Mouse (Mus musculus): ENCODE measurements around the gene Oasl2. TPM values are rescaled to one million over a fixed set of nuclear protein-coding genes. Genes with fewer than 3 reads are reported as not detected.

Oasl2 gene
- polyA plus RNA-seq, 1 experiment from 2014 or later: 2.0 TPM

DNA sequence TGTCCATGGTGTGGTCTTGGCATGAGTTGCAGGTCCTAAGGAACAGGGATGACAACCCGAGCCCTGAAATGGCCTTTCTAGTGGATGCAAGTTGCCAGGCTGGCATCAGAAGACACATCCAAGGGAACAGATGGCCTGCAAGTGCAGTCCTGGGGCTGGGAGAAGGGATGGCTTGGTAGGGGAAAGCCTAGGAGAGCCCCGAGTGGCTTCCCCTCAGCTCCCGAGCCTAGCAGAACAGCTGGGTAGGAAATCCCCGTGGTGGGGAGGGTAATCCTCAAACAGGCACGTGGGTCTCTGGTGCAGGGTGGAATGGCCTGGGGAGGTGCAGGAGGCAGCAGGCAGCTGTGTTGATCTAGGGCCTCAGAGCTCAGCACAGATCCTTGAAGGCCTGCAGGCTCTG lies 52.6 kb downstream of the Oasl2 start:
- Histone ChIP-seq H3K27ac (no peak overlapping the region), H3K36me3 (peaks cover 56% of the 10 kb centered on the region), H3K4me1 (peaks cover 17% of the 10 kb centered on the region), H3K4me3 (no peak overlapping the region), H3K9me3 (replicated peaks) (no peaks in the 10 kb centered on the region), H3K27me3 (ENCODE audit: low read depth, poor library complexity, severe bottlenecking) (no peaks in the 10 kb centered on the region)
- WGBS: 77% methylated on average over 5 of the region's 5 CpGs
- no peak for DNase-seq (ENCODE audit: low spot score)

DNA sequence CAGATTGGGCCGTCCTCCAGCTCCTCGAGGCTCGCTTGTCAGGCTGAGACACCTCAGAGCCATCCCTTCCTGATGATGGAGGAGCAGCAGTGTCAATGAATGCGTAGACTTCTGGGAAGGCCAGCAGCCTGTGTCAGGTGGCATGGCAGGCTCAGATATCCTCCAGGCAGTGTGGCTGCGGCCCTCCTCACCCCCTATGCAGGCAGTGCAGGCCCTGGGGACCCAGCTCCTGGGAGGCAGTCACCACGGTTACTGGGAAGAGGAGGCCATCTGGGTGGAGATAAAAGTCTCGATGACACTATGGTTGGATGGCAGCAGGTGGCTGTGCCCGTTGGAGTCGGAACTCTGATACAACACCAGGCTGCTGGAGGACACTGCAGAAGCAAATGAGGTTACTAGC lies 53.1 kb downstream of the Oasl2 start:
- Histone ChIP-seq H3K4me3 (no peak overlapping the region), H3K9me3 (replicated peaks) (no peaks in the 10 kb centered on the region), H3K4me1 (peaks cover 17% of the 10 kb centered on the region), H3K27ac (no peak overlapping the region), H3K36me3 (peaks cover 56% of the 10 kb centered on the region), H3K27me3 (ENCODE audit: low read depth, poor library complexity, severe bottlenecking) (no peaks in the 10 kb centered on the region)
- no peak for DNase-seq (ENCODE audit: low spot score)
- 90% methylated on average over 9 of the region's 9 CpGs for WGBS

DNA sequence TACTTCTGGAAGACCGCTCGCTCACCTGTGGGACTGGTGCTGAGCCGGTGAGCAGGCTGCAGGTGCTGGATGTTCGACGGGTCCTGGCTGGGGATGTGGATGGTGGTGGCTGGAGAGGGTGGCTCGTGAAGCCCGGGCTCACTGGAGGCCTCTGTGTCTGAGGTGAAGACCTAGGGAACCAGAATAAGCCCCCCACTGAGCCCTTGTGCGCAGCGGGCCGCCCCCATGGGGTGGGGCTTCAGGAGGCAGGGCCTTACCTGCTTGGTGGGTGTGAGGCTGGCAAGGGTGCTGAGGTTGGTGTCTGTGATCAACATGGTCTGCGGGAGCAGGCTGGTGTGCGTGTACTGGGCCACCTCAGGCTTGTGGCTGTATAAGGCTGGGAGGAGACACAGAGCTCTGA lies 53.9 kb downstream of the Oasl2 start:
- WGBS: 75% methylated on average over 12 of the region's 12 CpGs
- no peaks in the 10 kb centered on the region for H3K27me3 ChIP-seq (ENCODE audit: low read depth, poor library complexity, severe bottlenecking)
- DNase-seq (ENCODE audit: low spot score): no peak
- H3K4me3 ChIP-seq: no peak overlapping the region
- peaks cover 17% of the 10 kb centered on the region for H3K4me1 ChIP-seq
- H3K9me3 ChIP-seq (replicated peaks): no peaks in the 10 kb centered on the region
- H3K27ac ChIP-seq: peak overlapping the region; percentile 16; the same call in 1 of the 2 replicates
- H3K36me3 ChIP-seq: peaks cover 50% of the 10 kb centered on the region

DNA sequence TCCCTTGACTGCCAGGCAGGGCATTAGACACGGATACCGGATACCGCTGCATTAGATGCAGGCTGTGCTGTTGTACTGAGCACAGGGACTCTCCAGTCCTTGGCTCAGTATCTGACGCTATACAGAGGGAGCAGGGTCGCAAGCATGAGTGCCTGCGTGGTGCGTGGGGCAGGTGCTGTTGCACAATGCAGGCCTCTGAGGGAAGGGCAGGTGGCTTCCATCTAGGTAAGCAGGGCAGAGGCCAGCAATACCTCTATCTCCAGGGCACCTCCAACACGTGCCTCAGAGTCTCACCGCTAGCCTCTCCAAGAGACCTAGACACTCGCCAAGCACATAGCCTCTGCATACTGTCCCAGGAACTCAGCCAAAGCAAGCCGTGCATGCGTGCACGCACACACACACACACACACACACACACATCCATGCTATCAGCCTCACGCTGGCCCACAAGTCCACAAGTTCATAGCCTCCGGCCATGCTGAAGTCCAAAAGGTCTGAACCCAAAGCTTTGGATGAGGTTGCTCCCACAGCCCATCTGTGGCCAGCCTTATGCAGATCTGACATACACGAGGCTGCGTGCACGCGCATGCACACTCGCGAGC lies 54.6 kb downstream of the Oasl2 start:
- H3K27me3 ChIP-seq (ENCODE audit: low read depth, poor library complexity, severe bottlenecking): no peaks in the 10 kb centered on the region
- WGBS: 87% methylated on average over 21 of the region's 21 CpGs
- H3K36me3 ChIP-seq: peaks cover 43% of the 10 kb centered on the region
- H3K9me3 ChIP-seq (replicated peaks): no peaks in the 10 kb centered on the region
- H3K27ac ChIP-seq: no peak overlapping the region
- peaks cover 17% of the 10 kb centered on the region for H3K4me1 ChIP-seq
- H3K4me3 ChIP-seq: no peak overlapping the region
- no peak for DNase-seq (ENCODE audit: low spot score)

DNA sequence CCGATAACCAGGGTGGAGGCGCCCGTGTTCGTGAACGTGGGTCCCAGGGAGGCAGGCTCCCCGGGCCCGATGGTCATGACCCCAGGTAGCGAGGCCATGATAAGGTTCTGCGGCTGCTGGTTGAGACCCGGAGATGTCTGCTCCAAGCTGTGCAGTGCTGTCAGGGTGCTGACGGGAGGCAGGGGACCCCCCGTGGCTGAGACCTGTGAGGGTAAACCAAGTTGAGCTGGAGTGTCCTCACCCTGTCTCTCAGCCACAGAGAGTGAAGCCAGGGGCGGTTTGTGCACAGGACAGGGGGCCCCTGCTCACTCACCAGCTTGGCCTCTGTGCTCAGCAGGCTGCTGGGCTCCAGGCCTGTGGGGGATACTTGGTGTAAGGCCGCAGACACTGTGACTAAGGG lies 56.6 kb downstream of the Oasl2 start:
- H3K36me3 ChIP-seq: peaks cover 24% of the 10 kb centered on the region
- no peaks in the 10 kb centered on the region for H3K27me3 ChIP-seq (ENCODE audit: low read depth, poor library complexity, severe bottlenecking)
- no peak overlapping the region for H3K27ac ChIP-seq
- 90% methylated on average over 14 of the region's 14 CpGs for whole genome bisulfite sequencing
- H3K4me3 ChIP-seq: no peak overlapping the region
- H3K4me1 ChIP-seq: peaks cover 17% of the 10 kb centered on the region
- H3K9me3 ChIP-seq (replicated peaks): no peaks in the 10 kb centered on the region
- DNase-seq (ENCODE audit: low spot score): no peak

DNA sequence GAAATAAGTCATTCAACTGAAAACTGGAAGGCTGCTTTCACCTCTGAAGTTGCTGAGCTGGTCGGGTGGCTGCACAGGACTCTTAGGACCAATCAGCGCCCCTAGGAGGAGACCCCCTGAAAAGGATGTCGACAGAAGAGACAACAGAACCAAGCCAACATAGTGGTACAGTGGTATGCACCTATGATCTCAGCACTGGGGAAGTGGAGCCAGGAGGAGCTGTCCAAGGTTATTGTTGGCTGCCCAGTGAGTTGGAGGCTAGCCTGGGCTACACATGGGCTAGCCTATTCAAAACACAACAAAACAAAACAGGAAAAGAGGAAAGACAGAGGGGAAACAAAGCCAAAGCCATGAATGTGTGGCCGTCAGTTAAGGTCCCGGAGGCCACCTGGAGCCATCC lies 61.3 kb downstream of the Oasl2 start:
- H3K9me3 ChIP-seq (replicated peaks): no peaks in the 10 kb centered on the region
- no peaks in the 10 kb centered on the region for H3K27me3 ChIP-seq (ENCODE audit: low read depth, poor library complexity, severe bottlenecking)
- H3K4me3 ChIP-seq: no peak overlapping the region
- peaks cover 10% of the 10 kb centered on the region for H3K4me1 ChIP-seq
- no peak for DNase-seq (ENCODE audit: low spot score)
- H3K36me3 ChIP-seq: no peaks in the 10 kb centered on the region
- 88% methylated on average over 5 of the region's 5 CpGs for WGBS
- H3K27ac ChIP-seq: no peak overlapping the region

Small RNA genes lying within 50 kb of the gene (microRNA-seq; reads per million reads assigned to microRNA genes)
- gene Mir6240: 66.5 reads per million, percentile 44 among the genes with 10 or more reads in this experiment

Other genes with a start within 250 kb of the Oasl2 start
- 0.31 TPM in 2 replicates for gene Trpv4, start 238.5 kb upstream of the Oasl2 start, polyA plus RNA-seq (2016; fragmentation: Nextera tagmentation; extraction: Ambion mirVana)
- gene Gltp, start 206.0 kb upstream of the Oasl2 start, polyA plus RNA-seq (2016; fragmentation: Nextera tagmentation; extraction: Ambion mirVana): 65.4 and 78.6 TPM in 2 replicates
- gene Tchp, start 189.2 kb upstream of the Oasl2 start, polyA plus RNA-seq (2016; fragmentation: Nextera tagmentation; extraction: Ambion mirVana): 18.8 and 22.0 TPM in 2 replicates
- 43.1 and 44.0 TPM in 2 replicates for gene Ankrd13a, start 122.3 kb upstream of the Oasl2 start, polyA plus RNA-seq (2016; fragmentation: Nextera tagmentation; extraction: Ambion mirVana)
- 36.1 and 44.8 TPM in 2 replicates for gene Git2, start 121.4 kb upstream of the Oasl2 start, polyA plus RNA-seq (2016; fragmentation: Nextera tagmentation; extraction: Ambion mirVana)
- gene 1500011B03Rik, start 73.5 kb upstream of the Oasl2 start, polyA plus RNA-seq (2016; fragmentation: Nextera tagmentation; extraction: Ambion mirVana): 92.0 and 92.4 TPM in 2 replicates
- not detected in 2 replicates for gene 4930519G04Rik, start 43.3 kb upstream of the Oasl2 start, polyA plus RNA-seq (2016; fragmentation: Nextera tagmentation; extraction: Ambion mirVana)
- gene Gm9936, start 38.3 kb upstream of the Oasl2 start, polyA plus RNA-seq (2016; fragmentation: Nextera tagmentation; extraction: Ambion mirVana): not detected in 2 replicates
- 0.09 and 0.24 TPM in 2 replicates for gene Oasl1, start 26.3 kb downstream of the Oasl2 start, polyA plus RNA-seq (2016; fragmentation: Nextera tagmentation; extraction: Ambion mirVana)
- 42.3 and 48.6 TPM in 2 replicates for gene 2210016L21Rik, start 45.2 kb downstream of the Oasl2 start, polyA plus RNA-seq (2016; fragmentation: Nextera tagmentation; extraction: Ambion mirVana)
- gene Hnf1a, start 74.2 kb downstream of the Oasl2 start, polyA plus RNA-seq (2016; fragmentation: Nextera tagmentation; extraction: Ambion mirVana): 0.09 and 0.11 TPM in 2 replicates
- gene Sppl3, start 114.2 kb downstream of the Oasl2 start, polyA plus RNA-seq (2016; fragmentation: Nextera tagmentation; extraction: Ambion mirVana): 15.2 and 15.3 TPM in 2 replicates
- 24.9 and 26.2 TPM in 2 replicates for gene Gm10401, start 201.4 kb downstream of the Oasl2 start, polyA plus RNA-seq (2016; fragmentation: Nextera tagmentation; extraction: Ambion mirVana)
- 91.6 and 91.9 TPM in 2 replicates for gene Acads, start 222.4 kb downstream of the Oasl2 start, polyA plus RNA-seq (2016; fragmentation: Nextera tagmentation; extraction: Ambion mirVana)
- 77.0 and 78.3 TPM in 2 replicates for gene Unc119b, start 238.0 kb downstream of the Oasl2 start, polyA plus RNA-seq (2016; fragmentation: Nextera tagmentation; extraction: Ambion mirVana)

Measured in limb, embryonic 10.5 days (tissue).